Mouse (Mus musculus) midbrain, embryonic 14.5 days (tissue): ENCODE data around the gene Psmc5. TPM values are rescaled to one million over a fixed set of nuclear protein-coding genes. Genes with fewer than 3 reads are reported as not detected.
"Not testable (repeated sequence)": the region's sequence is repeated elsewhere in the genome, so short reads cannot be mapped to it uniquely, and the experiment has no call there.

Experiments
- ATAC-seq: fragments of 200-750 bp; cut with Nextera tagmentation; 2 replicates; pipeline ENCODE4 v1.8.0; 2017; ENCODE audit warnings: moderate number of reproducible peaks, moderate library complexity; ENCODE audit not compliant: low FRiP score, low TSS enrichment
- DNase-seq: peaks from one replicate; pipeline ENCODE4 v3.0.0-alpha.2; 2015
- H3K27ac ChIP-seq: fragments of 300-500 bp; sonication (generic); replicated peaks from 2 replicates; pipeline ENCODE4 v1.5.1; 2014; ENCODE audit warnings: mild to moderate bottlenecking, low read depth, low read length, moderate library complexity
- H3K27me3 ChIP-seq: fragments of 300-500 bp; sonication (generic); 2 replicates; pipeline ENCODE4 v1.6.1; 2014; ENCODE audit warnings: low read length, control low read depth, mixed read lengths; ENCODE audit not compliant: control insufficient read depth, insufficient read depth
- H3K36me3 ChIP-seq: fragments of 300-500 bp; sonication (generic); 2 replicates; pipeline ENCODE4 v1.6.1; 2014; ENCODE audit warnings: low read length, control low read depth; ENCODE audit not compliant: control insufficient read depth, insufficient read depth
- H3K4me1 ChIP-seq: fragments of 300-500 bp; sonication (generic); 2 replicates; pipeline ENCODE4 v1.6.1; 2014; ENCODE audit warnings: mild to moderate bottlenecking, antibody characterized with exemption, low read length, control low read depth; ENCODE audit not compliant: control insufficient read depth, insufficient read depth
- H3K4me2 ChIP-seq: fragments of 300-500 bp; sonication (generic); 2 replicates; pipeline ENCODE4 v1.6.1; 2014; ENCODE audit warnings: mild to moderate bottlenecking, low read length, moderate library complexity
- H3K4me3 ChIP-seq: fragments of 300-500 bp; sonication (generic); replicated peaks from 2 replicates; pipeline ENCODE4 v1.5.1; 2014; ENCODE audit warnings: low read depth, low read length
- H3K9ac ChIP-seq: fragments of 300-500 bp; sonication (generic); replicated peaks from 2 replicates; pipeline ENCODE4 v1.6.1; 2014; ENCODE audit warnings: mild to moderate bottlenecking, low read length, moderate library complexity
- H3K9me3 ChIP-seq: fragments of 300-500 bp; sonication (generic); 2 replicates; pipeline ENCODE4 v1.6.1; 2016; ENCODE audit warnings: low read length, control low read depth, mixed read lengths; ENCODE audit not compliant: control insufficient read depth
- WGBS: fragments of 180-500 bp; shearing (Covaris S2); extraction: QIAGEN DNeasy Blood & Tissue Kit; methylation state at CpG from one replicate; pipeline ENCODE4 v1.1.7; 2014; 5-methylcytosine and 5-hydroxymethylcytosine counted together
- polyA plus RNA-seq: library from polyadenylated mRNA; unstranded; fragments of >200 nt; fragmentation: Nextera tagmentation; extraction: Ambion mirVana; gene quantifications from 2 replicates; pipeline ENCODE4 v1.2.1, GENCODE M21; 2014

The Psmc5 gene
- polyA plus RNA-seq = 265 and 286 TPM in 2 replicates

- no peaks in the 10 kb centered on the region for H3K9me3 ChIP-seq
- H3K27me3 ChIP-seq = no peaks in the 10 kb centered on the region
- H3K4me3 ChIP-seq = peak within 1 kb of the TSS; percentile 84
- peak within 1 kb of the TSS; percentile 75 for H3K27ac ChIP-seq
- H3K4me1 ChIP-seq = peaks cover 21% of the 10 kb centered on the region
- H3K4me2 ChIP-seq = peak within 1 kb of the TSS; percentile 97
- peak within 1 kb of the TSS; percentile 74 for H3K9ac ChIP-seq
- ATAC-seq = peak; percentile 96
- under 1% methylated on average over 42 of the region's 42 CpGs for WGBS
- peak; percentile 99 for DNase-seq
- H3K36me3 ChIP-seq = peaks cover 54% of the 10 kb centered on the region
These were observed at the start of gene Psmc5, which contains the start of gene Ftsj3 for GRCm38 (mm10) chr11:106255685-106256451. TSS of gene Psmc5 (plus strand) at chr11:106256154. TSS of gene Ftsj3 (minus strand) at chr11:106256079.

GRCm38 (mm10) chr11:106212771-106213170 is 43.2 kb upstream of the Psmc5 start:
- peaks cover 51% of the 10 kb centered on the region for H3K36me3 ChIP-seq
- no peaks in the 10 kb centered on the region for H3K9me3 ChIP-seq
- 95% methylated on average over 8 of the region's 8 CpGs for WGBS
- no peak overlapping the region for H3K27ac ChIP-seq
- no peaks in the 10 kb centered on the region for H3K27me3 ChIP-seq
- H3K4me2 ChIP-seq = no peak overlapping the region
- H3K4me3 ChIP-seq = no peak overlapping the region
- DNase-seq = no peak
- ATAC-seq = no peak
- H3K9ac ChIP-seq = no peak overlapping the region
- peaks cover 16% of the 10 kb centered on the region for H3K4me1 ChIP-seq

- Histone ChIP-seq H3K4me2 (peak overlapping the region; percentile 76), H3K9me3 (no peaks in the 10 kb centered on the region), H3K36me3 (peaks cover 32% of the 10 kb centered on the region), H3K9ac (no peak overlapping the region; the same call in 1 of the 2 replicates), H3K27ac (no peak overlapping the region), H3K4me3 (peak overlapping the region; percentile 96; the same call in 1 of the 2 replicates), H3K27me3 (no peaks in the 10 kb centered on the region), H3K4me1 (peaks cover 29% of the 10 kb centered on the region)
- no peak for DNase-seq
- 91% methylated on average over 5 of the region's 5 CpGs for WGBS
- no peak for ATAC-seq
These were observed 41.1 kb upstream of the Psmc5 start for GRCm38 (mm10) chr11:106214856-106215255.

DNA sequence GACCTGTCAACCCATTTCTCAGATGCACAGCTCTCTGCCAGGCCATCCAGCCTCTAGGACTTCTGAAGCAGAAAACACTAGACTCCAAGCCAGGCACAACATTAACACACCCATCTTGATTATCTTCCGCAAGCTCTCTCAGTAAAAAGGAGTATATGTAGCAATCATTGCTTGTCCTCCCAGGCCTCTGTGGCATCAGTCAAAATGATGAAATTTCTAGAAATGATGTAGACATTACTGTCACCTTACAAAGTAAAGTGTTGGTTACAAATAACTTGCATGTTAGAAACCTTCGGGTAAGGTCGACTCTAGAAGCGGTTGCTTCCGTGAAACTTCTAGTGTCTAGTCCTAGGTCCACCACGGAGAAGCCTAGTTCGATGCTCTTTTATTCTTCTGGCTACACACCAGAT is 40.5 kb upstream of the Psmc5 start:
- peak overlapping the region; percentile 72 for H3K9ac ChIP-seq
- DNase-seq (no peak), ATAC-seq (no peak)
- peaks cover 26% of the 10 kb centered on the region for H3K36me3 ChIP-seq
- peak overlapping the region; percentile 96; the same call in 1 of the 2 replicates for H3K27ac ChIP-seq
- peaks cover 29% of the 10 kb centered on the region for H3K4me1 ChIP-seq
- no peaks in the 10 kb centered on the region for H3K27me3 ChIP-seq
- WGBS = 37% methylated on average over 7 of the region's 7 CpGs
- H3K9me3 ChIP-seq = no peaks in the 10 kb centered on the region
- H3K4me2 ChIP-seq = peak overlapping the region; percentile 76
- H3K4me3 ChIP-seq = peak overlapping the region; percentile 96

DNA sequence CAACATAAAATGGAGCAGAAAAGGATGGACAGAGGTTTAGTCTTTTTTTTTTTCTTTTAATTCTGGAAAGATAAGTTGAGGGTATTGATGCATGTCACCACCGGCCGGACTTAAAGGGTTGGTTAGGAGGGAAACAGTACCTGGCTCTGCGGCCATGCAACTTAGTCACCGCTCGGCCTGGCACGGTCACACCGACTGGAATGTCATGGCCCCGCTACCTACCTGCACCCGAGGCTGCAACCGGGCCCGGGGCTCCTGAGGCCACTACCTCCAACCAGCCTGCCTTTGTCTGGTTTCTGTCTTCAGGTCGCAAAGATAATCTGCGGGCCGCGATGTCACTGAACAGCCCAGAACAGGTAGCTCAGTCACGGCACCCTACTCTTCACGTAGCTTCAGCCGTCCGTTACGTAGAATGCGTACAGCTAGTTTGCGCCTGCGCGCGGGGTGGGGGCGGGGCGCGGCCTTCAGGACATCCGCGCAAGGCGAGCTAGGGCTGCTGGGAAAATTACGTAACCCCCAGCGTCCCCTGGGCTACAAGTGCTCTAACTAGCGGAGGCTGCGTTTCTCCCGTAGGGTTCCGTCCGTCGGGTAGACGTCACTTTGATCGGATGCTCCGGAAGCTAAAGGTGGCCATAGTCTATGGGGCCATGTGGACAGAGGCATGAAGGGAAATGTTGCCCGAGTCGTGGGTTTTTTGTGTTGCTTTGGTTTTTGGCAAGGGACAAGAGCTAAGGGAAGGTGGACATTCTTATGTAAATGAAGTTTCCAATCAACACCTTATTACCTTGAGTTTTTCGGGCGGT is 39.8 kb upstream of the Psmc5 start, which contains the start of gene Ccdc47:
TSS of gene Ccdc47 (minus strand) at position 418 of the 803 bp plus-strand sequence.
- peaks cover 20% of the 10 kb centered on the region for H3K36me3 ChIP-seq
- peak within 1 kb of the TSS; percentile 96 for H3K4me3 ChIP-seq
- no peaks in the 10 kb centered on the region for H3K9me3 ChIP-seq
- ATAC-seq (peak; percentile 96), DNase-seq (peak; percentile 99)
- H3K27ac ChIP-seq = peak within 1 kb of the TSS; percentile 96
- no peaks in the 10 kb centered on the region for H3K27me3 ChIP-seq
- peak within 1 kb of the TSS; percentile 76 for H3K4me2 ChIP-seq
- H3K9ac ChIP-seq = peak within 1 kb of the TSS; percentile 92
- WGBS = under 1% methylated on average over 46 of the region's 46 CpGs
- peaks cover 29% of the 10 kb centered on the region for H3K4me1 ChIP-seq

DNA sequence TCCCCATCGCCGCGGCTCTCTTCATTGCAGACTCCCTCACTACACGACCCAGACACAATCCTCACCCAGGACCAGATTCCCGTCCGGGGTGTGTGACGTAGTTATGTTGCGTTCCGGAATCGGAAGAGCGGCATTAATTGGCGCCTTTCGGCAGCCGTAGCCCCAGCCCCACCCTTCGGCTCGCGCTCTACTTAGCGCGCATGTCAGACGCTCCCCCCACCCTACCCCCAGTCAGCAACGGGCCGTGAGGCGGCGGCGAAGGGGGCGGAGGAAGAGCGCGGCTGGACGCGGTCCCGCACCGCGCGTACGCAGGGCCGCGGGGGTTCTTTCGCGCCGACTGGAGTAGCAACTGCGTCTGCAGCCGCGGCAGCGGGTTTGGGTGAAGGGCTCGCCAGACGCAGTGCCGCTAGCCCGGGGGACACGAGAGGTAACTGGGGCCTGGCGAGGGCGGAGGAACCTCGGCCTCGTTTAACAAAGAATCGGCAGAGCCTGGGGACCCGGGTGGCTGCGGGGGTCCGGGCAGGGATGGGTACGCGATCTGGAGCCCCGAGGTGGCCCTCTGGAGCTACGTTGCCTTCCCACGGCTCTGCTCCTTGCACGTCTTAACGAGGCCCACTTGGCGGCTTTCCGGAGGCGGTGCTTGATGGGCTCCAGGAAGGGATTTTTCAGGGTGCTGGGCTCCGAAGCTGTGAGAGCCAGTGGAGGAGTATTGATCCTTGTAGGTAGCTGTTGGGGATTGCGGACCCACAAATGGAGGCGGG is 39.0 kb upstream of the Psmc5 start, which contains the start of gene Ddx42:
TSS of gene Ddx42 (plus strand) at position 197 of the 761 bp plus-strand sequence.
- H3K4me1 ChIP-seq = peaks cover 29% of the 10 kb centered on the region
- under 1% methylated on average over 69 of the region's 70 CpGs for WGBS
- peak; percentile 95 for ATAC-seq

DNA sequence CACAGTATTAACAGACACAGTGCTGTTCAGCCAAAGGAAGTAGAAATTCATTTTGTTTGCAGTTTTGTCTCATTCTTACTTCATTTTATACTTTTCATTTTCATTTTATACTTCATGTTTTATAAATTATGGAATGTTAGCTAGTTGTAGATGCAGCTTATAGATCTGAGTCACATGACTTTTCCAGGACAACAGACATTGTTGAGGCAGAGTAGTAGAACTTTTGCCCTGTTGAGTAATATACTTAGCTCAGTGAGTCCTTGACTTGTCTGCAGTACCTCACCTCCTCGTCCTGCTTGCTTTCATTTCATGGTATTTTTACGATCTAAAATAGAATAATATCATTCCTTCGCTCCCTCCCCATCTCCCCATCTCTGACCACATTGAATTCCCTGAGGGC is 35.4 kb upstream of the Psmc5 start:
- no peak overlapping the region for H3K9ac ChIP-seq

More for the DNA sequence above, 39.0 kb upstream of the Psmc5 start, which contains the start of gene Ddx42:
- Histone ChIP-seq H3K4me2 (peak within 1 kb of the TSS; percentile 76), H3K4me3 (peak within 1 kb of the TSS; percentile 96), H3K9me3 (no peaks in the 10 kb centered on the region), H3K27me3 (no peaks in the 10 kb centered on the region), H3K9ac (peak within 1 kb of the TSS; percentile 92), H3K36me3 (peaks cover 12% of the 10 kb centered on the region), H3K27ac (peak within 1 kb of the TSS; percentile 96)
- DNase-seq = peak; percentile 98

GRCm38 (mm10) chr11:106233978-106234377 is 22.0 kb upstream of the Psmc5 start:
- H3K4me3 ChIP-seq, H3K9me3 ChIP-seq, H3K27ac ChIP-seq, ATAC-seq, H3K9ac ChIP-seq, H3K27me3 ChIP-seq, H3K4me1 ChIP-seq, H3K4me2 ChIP-seq, DNase-seq: not testable (repeated sequence)
- peaks cover 77% of the 10 kb centered on the region for H3K36me3 ChIP-seq
- WGBS = 83% methylated on average over 8 of the region's 8 CpGs

More for the DNA sequence above, 35.4 kb upstream of the Psmc5 start:
- H3K4me3 ChIP-seq = no peak overlapping the region
- no peaks in the 10 kb centered on the region for H3K9me3 ChIP-seq
- H3K4me2 ChIP-seq = no peak overlapping the region
- no peaks in the 10 kb centered on the region for H3K27me3 ChIP-seq
- peaks cover 18% of the 10 kb centered on the region; the same call in 1 of the 2 replicates for H3K4me1 ChIP-seq
- ATAC-seq (no peak), DNase-seq (no peak)
- WGBS = 96% methylated on average over 3 of the region's 3 CpGs
- H3K36me3 ChIP-seq = peaks cover 12% of the 10 kb centered on the region
- H3K27ac ChIP-seq = no peak overlapping the region
